In the genomic region with DNA sequence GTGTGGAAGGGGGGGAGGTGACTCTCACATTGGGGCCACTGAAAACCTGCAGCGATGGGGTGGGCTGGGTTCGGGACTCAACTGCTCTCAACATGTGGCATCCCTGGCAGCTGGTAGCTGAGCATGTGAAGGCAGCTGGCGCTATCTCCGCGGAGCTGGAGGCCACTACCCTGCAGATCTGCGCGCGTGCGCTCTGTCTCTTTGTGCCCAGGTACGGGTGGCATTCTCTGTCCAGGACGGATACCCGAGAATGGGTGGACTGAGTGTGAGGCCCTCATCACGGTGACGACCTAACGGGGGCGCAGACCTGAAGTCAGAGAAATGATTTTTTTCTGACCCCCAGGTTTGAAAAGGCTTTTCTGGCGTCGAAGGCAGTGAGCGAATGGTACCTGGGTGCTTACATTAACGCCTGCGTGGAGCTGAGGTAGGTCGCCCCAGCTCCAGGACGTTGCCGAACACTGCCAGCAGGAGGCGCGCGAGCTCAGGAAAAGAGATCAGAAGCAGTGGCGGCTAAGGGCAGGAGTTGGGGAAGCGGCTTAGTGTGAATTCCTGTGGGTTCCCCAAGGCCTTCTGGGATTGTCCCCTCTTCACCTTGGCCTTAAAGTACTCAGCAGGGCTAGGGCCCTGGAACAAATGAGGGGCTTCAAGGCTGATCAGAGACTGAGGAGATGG, we compare ENCODE assay signal across 8 mouse cellular contexts. TPM values are rescaled to one million over a fixed set of nuclear protein-coding genes. Genes with fewer than 3 reads are reported as not detected.
A peak's percentile ranks its signal among the peaks of the same experiment; 100 is the strongest.
DNase-seq lines count a peak whose midpoint lies in the region; ATAC-seq and TF ChIP-seq lines count a peak whose summit lies in the region.

No protein-coding gene starts in this region.

- ATAC-seq in embryonic facial prominence, embryonic 14.5 days (ENCODE audit: low read depth): peak; percentile 62
- 0 out of 2 replicates have a peak, but pooled peaks have one; percentile 16 for ATAC-seq in heart, embryonic 11.5 days (replicated peaks; ENCODE audit: insufficient number of reproducible peaks, low FRiP score, low TSS enrichment)
- ATAC-seq in kidney, postnatal 0 days (replicated peaks; ENCODE audit: low FRiP score, low read depth): 0 out of 2 replicates have a peak, but pooled peaks have one; percentile 16

- TF ChIP-seq CTCF in kidney, postnatal 0 days (IDR thresholded peaks at IDR 0.05; ENCODE audit: low read depth): peak; percentile 98
- peak; percentile 98 for TF ChIP-seq CTCF in liver, adult 2 months (IDR thresholded peaks at IDR 0.05; ENCODE audit: low read depth, low read length)

- no peaks in the 10 kb centered on the region for H3K9me3 ChIP-seq in embryonic facial prominence, embryonic 14.5 days (ENCODE audit: control insufficient read depth, low read length)
- H3K9me3 ChIP-seq in heart, embryonic 11.5 days (replicated peaks; ENCODE audit: control insufficient read depth, low read length): no peaks in the 10 kb centered on the region
- no peaks in the 10 kb centered on the region for H3K9me3 ChIP-seq in kidney, postnatal 0 days (replicated peaks; ENCODE audit: low read length)

- H3K4me3 ChIP-seq in embryonic facial prominence, embryonic 14.5 days (ENCODE audit: low read depth, low read length): no peak overlapping the region
- H3K4me3 ChIP-seq in heart, embryonic 11.5 days (ENCODE audit: low read depth, low read length): no peak overlapping the region
- no peak overlapping the region for H3K4me3 ChIP-seq in kidney, postnatal 0 days (replicated peaks; ENCODE audit: low read depth, low read length)
- H3K4me3 ChIP-seq in liver, adult 2 months (ENCODE audit: insufficient read depth, low read depth, low read length): no peak overlapping the region
- no peak overlapping the region for H3K4me3 ChIP-seq in myocyte

- H3K79me2 ChIP-seq in liver, adult 2 months (ENCODE audit: control insufficient read depth, insufficient read depth, low read length): no peaks in the 10 kb centered on the region
- no peaks in the 10 kb centered on the region for H3K79me2 ChIP-seq in myocyte (ENCODE audit: control insufficient read depth, insufficient read depth)

- WGBS in embryonic facial prominence, embryonic 14.5 days: 17% methylated on average over 29 of the region's 29 CpGs
- 16% methylated on average over 29 of the region's 29 CpGs for WGBS in heart, embryonic 11.5 days (ENCODE audit: insufficient replicate concordance)
- WGBS in kidney, postnatal 0 days: 18% methylated on average over 29 of the region's 29 CpGs
- WGBS in liver, adult 2 months: 37% methylated on average over 29 of the region's 29 CpGs

- H3ac ChIP-seq in myocyte (ENCODE audit: control insufficient read depth, insufficient read length): no peak overlapping the region

- peaks cover 79% of the 10 kb centered on the region for H3K27me3 ChIP-seq in embryonic facial prominence, embryonic 14.5 days (replicated peaks; ENCODE audit: control insufficient read depth, insufficient read depth, low read length)
- peaks cover 72% of the 10 kb centered on the region for H3K27me3 ChIP-seq in heart, embryonic 11.5 days (ENCODE audit: control insufficient read depth, insufficient read depth, low read length)
- H3K27me3 ChIP-seq in kidney, postnatal 0 days (ENCODE audit: insufficient read depth, low read length): peaks cover 5% of the 10 kb centered on the region; the same call in 1 of the 2 replicates
- no peaks in the 10 kb centered on the region for H3K27me3 ChIP-seq in liver, adult 2 months (ENCODE audit: control insufficient read depth, insufficient read depth, low read length)
- no peaks in the 10 kb centered on the region for H3K27me3 ChIP-seq in myocyte (ENCODE audit: control insufficient read depth, insufficient read depth, insufficient read length)

- no peak for TF ChIP-seq POLR2A in liver, adult 2 months (IDR thresholded peaks at IDR 0.05; ENCODE audit: extremely low read depth, insufficient read depth, low read length)
- TF ChIP-seq POLR2A in myocyte (IDR thresholded peaks at IDR 0.05; ENCODE audit: insufficient read length, low read depth): no peak

- H3K4me1 ChIP-seq in embryonic facial prominence, embryonic 14.5 days (ENCODE audit: control insufficient read depth, insufficient read depth, low read length): peaks cover 45% of the 10 kb centered on the region
- H3K4me1 ChIP-seq in heart, embryonic 11.5 days (ENCODE audit: control insufficient read depth, insufficient read depth, low read length): peaks cover 45% of the 10 kb centered on the region
- peaks cover 19% of the 10 kb centered on the region for H3K4me1 ChIP-seq in kidney, postnatal 0 days (replicated peaks; ENCODE audit: insufficient read depth, low read length)
- H3K4me1 ChIP-seq in liver, adult 2 months (ENCODE audit: control insufficient read depth, insufficient read depth, low read length): peaks cover 2% of the 10 kb centered on the region; the same call in 1 of the 2 replicates

- H3K9ac ChIP-seq in embryonic facial prominence, embryonic 14.5 days (ENCODE audit: low read depth, low read length): no peak overlapping the region
- no peak overlapping the region for H3K9ac ChIP-seq in heart, embryonic 11.5 days (ENCODE audit: low read depth, low read length)
- H3K9ac ChIP-seq in kidney, postnatal 0 days (ENCODE audit: low read depth, low read length): no peak overlapping the region
- no peak overlapping the region for H3K9ac ChIP-seq in liver, adult 2 months (ENCODE audit: low read depth, low read length)

- no peak overlapping the region for H3K27ac ChIP-seq in embryonic facial prominence, embryonic 14.5 days (replicated peaks; ENCODE audit: low read depth, low read length)
- no peak overlapping the region for H3K27ac ChIP-seq in heart, embryonic 11.5 days (ENCODE audit: low read depth, low read length)
- no peak overlapping the region for H3K27ac ChIP-seq in kidney, postnatal 0 days
- no peak overlapping the region for H3K27ac ChIP-seq in liver, adult 2 months (replicated peaks; ENCODE audit: insufficient read depth, low read depth, low read length)

- no peaks in the 10 kb centered on the region for H3K36me3 ChIP-seq in embryonic facial prominence, embryonic 14.5 days (ENCODE audit: control insufficient read depth, insufficient read depth, low read length)
- H3K36me3 ChIP-seq in heart, embryonic 11.5 days (ENCODE audit: control insufficient read depth, insufficient read depth, low read length): no peaks in the 10 kb centered on the region
- no peaks in the 10 kb centered on the region for H3K36me3 ChIP-seq in kidney, postnatal 0 days (ENCODE audit: insufficient read depth, low read length)
- H3K36me3 ChIP-seq in liver, adult 2 months (ENCODE audit: control insufficient read depth, insufficient read depth, low read length): no peaks in the 10 kb centered on the region
- H3K36me3 ChIP-seq in myocyte (ENCODE audit: control insufficient read depth, insufficient read depth): no peaks in the 10 kb centered on the region

- DNase-seq in 3T3-L1 (ENCODE audit: low read depth, low spot score): peak; percentile 91
- peak; percentile 89 to 91 for DNase-seq in adrenal gland, postnatal 4 days (ENCODE audit: low spot score in 2 of 2)
- DNase-seq in embryonic facial prominence, embryonic 14.5 days (ENCODE audit: low spot score): peak; percentile 90
- DNase-seq in kidney, postnatal 0 days (ENCODE audit: low spot score): peak; percentile 94
- DNase-seq in liver, adult 2 months (ENCODE audit: extremely low read depth, low read depth, low spot score): peak; percentile 50
- peak; percentile 93 to 99 for DNase-seq in spleen, postnatal 4 days (ENCODE audit: low spot score in 2 of 2)

- H3K4me2 ChIP-seq in embryonic facial prominence, embryonic 14.5 days (ENCODE audit: low read depth, low read length): peak overlapping the region; percentile 16; the same call in 1 of the 2 replicates
- H3K4me2 ChIP-seq in heart, embryonic 11.5 days: no peak overlapping the region; the same call in 1 of the 2 replicates
- H3K4me2 ChIP-seq in kidney, postnatal 0 days (ENCODE audit: low read length): no peak overlapping the region
- H3K4me2 ChIP-seq in myocyte (ENCODE audit: low read depth): peak overlapping the region; percentile 78

RNA-seq across cellular contexts. Expression of a gene that starts 9.1 kb away (rescaled TPM):
- total RNA-seq in adrenal gland, postnatal 4 days (2021): 10 to 100 TPM in 1 of 2 experiments, 1 to 10 TPM in 1; 9.6 to 10.4 TPM
- polyA plus RNA-seq in embryonic facial prominence, embryonic 14.5 days (2014; fragmentation: Nextera tagmentation; extraction: Ambion mirVana): 8.7 and 9.4 TPM in 2 replicates
- 11.3 and 11.6 TPM in 2 replicates for polyA plus RNA-seq in heart, embryonic 11.5 days (2014; fragmentation: Nextera tagmentation; extraction: Ambion mirVana)
- 25.4 and 25.9 TPM in 2 replicates for polyA plus RNA-seq in kidney, postnatal 0 days (2015; fragmentation: Nextera tagmentation; extraction: Ambion mirVana)
- total RNA-seq in liver, adult 2 months (2014; rRNA removed): 1.0 and 1.2 TPM in 2 replicates
- polyA plus RNA-seq in liver, adult 2 months (2012; rRNA removed): 3.0 and 3.4 TPM in 2 replicates
- 23.2 TPM for polyA plus RNA-seq in myocyte (2012; fragmentation: generic; extraction: Trizol)

RNA-seq across cellular contexts. Expression of a gene that starts 16.3 kb away (rescaled TPM):
- total RNA-seq in adrenal gland, postnatal 4 days (2021): 10 to 100 TPM; 17.6 to 25.8 TPM
- 9.8 and 11.7 TPM in 2 replicates for polyA plus RNA-seq in embryonic facial prominence, embryonic 14.5 days (2014; fragmentation: Nextera tagmentation; extraction: Ambion mirVana)
- polyA plus RNA-seq in heart, embryonic 11.5 days (2014; fragmentation: Nextera tagmentation; extraction: Ambion mirVana): 7.7 and 11.2 TPM in 2 replicates
- polyA plus RNA-seq in kidney, postnatal 0 days (2015; fragmentation: Nextera tagmentation; extraction: Ambion mirVana): 34.8 and 46.7 TPM in 2 replicates
- total RNA-seq in liver, adult 2 months (2014; rRNA removed): 10.0 and 14.6 TPM in 2 replicates
- polyA plus RNA-seq in liver, adult 2 months (2012; rRNA removed): 28.9 and 29.1 TPM in 2 replicates
- 169 TPM for polyA plus RNA-seq in myocyte (2012; fragmentation: generic; extraction: Trizol)

RNA-seq across cellular contexts. Expression of a gene that starts 19.3 kb away (rescaled TPM):
- total RNA-seq in adrenal gland, postnatal 4 days (2021): 1 to 10 TPM; 1.1 to 3.0 TPM
- polyA plus RNA-seq in embryonic facial prominence, embryonic 14.5 days (2014; fragmentation: Nextera tagmentation; extraction: Ambion mirVana): 5.5 and 5.8 TPM in 2 replicates
- polyA plus RNA-seq in heart, embryonic 11.5 days (2014; fragmentation: Nextera tagmentation; extraction: Ambion mirVana): 0.50 TPM in 1 of 2 replicates, not detected in the other
- 12.6 and 14.3 TPM in 2 replicates for polyA plus RNA-seq in kidney, postnatal 0 days (2015; fragmentation: Nextera tagmentation; extraction: Ambion mirVana)
- not detected in 2 replicates for total RNA-seq in liver, adult 2 months (2014; rRNA removed)
- polyA plus RNA-seq in liver, adult 2 months (2012; rRNA removed): not detected in 2 replicates
- not detected for polyA plus RNA-seq in myocyte (2012; fragmentation: generic; extraction: Trizol)

RNA-seq across cellular contexts. Expression of a gene that starts 48.4 kb away (rescaled TPM):
- 100 to 1,000 TPM; 127 to 134 TPM for total RNA-seq in adrenal gland, postnatal 4 days (2021)
- polyA plus RNA-seq in embryonic facial prominence, embryonic 14.5 days (2014; fragmentation: Nextera tagmentation; extraction: Ambion mirVana): 37.7 and 41.5 TPM in 2 replicates
- 25.4 and 33.2 TPM in 2 replicates for polyA plus RNA-seq in heart, embryonic 11.5 days (2014; fragmentation: Nextera tagmentation; extraction: Ambion mirVana)
- 27.7 and 31.6 TPM in 2 replicates for polyA plus RNA-seq in kidney, postnatal 0 days (2015; fragmentation: Nextera tagmentation; extraction: Ambion mirVana)
- 19.5 and 28.7 TPM in 2 replicates for total RNA-seq in liver, adult 2 months (2014; rRNA removed)
- 96.3 and 122 TPM in 2 replicates for polyA plus RNA-seq in liver, adult 2 months (2012; rRNA removed)
- polyA plus RNA-seq in myocyte (2012; fragmentation: generic; extraction: Trizol): 43.2 TPM

RNA-seq across cellular contexts. Expression of a gene that starts 59.7 kb away (rescaled TPM):
- total RNA-seq in adrenal gland, postnatal 4 days (2021): 10 to 100 TPM in 1 of 2 experiments, 1 to 10 TPM in 1; 1.4 to 11.3 TPM
- polyA plus RNA-seq in embryonic facial prominence, embryonic 14.5 days (2014; fragmentation: Nextera tagmentation; extraction: Ambion mirVana): 24.4 and 25.3 TPM in 2 replicates
- 5.5 and 6.2 TPM in 2 replicates for polyA plus RNA-seq in heart, embryonic 11.5 days (2014; fragmentation: Nextera tagmentation; extraction: Ambion mirVana)
- polyA plus RNA-seq in kidney, postnatal 0 days (2015; fragmentation: Nextera tagmentation; extraction: Ambion mirVana): 97.1 and 109 TPM in 2 replicates
- total RNA-seq in liver, adult 2 months (2014; rRNA removed): not detected in 2 replicates
- not detected in 2 replicates for polyA plus RNA-seq in liver, adult 2 months (2012; rRNA removed)
- polyA plus RNA-seq in myocyte (2012; fragmentation: generic; extraction: Trizol): 1.5 TPM

Comparison
In these comparisons a context has a peak if more than half of its experiments do, and no peak if none do; other contexts are left out.
1. H3K4me2 ChIP-seq: peak in embryonic facial prominence, embryonic 14.5 days (single experiment) and myocyte (single experiment); none in heart, embryonic 11.5 days (single experiment) and kidney, postnatal 0 days (single experiment).
2. Peak in every context shown above with its lines, with median percentiles within 50 percentile points of each other: DNase-seq and ATAC-seq.